Mouse (Mus musculus) stomach, embryonic 14.5 days (tissue): Measurements from ENCODE around the gene Shb. TPM values are rescaled to one million over a fixed set of nuclear protein-coding genes. Genes with fewer than 3 reads are reported as not detected.

Experiments
- ATAC-seq: fragments of 200-750 bp; cut with Nextera tagmentation; 2 replicates; pipeline ENCODE4 v1.8.0; 2017; ENCODE audit warnings: low read depth, moderate TSS enrichment; ENCODE audit not compliant: insufficient number of reproducible peaks, insufficient read depth, low FRiP score
- H3K27ac ChIP-seq: fragments of 300-500 bp; sonication (generic); 2 replicates; pipeline ENCODE4 v1.5.1; 2014; ENCODE audit warnings: mild to moderate bottlenecking, low read length, moderate library complexity, mixed read lengths
- H3K27me3 ChIP-seq: fragments of 300-500 bp; sonication (generic); 2 replicates; pipeline ENCODE4 v1.6.1; 2014; ENCODE audit warnings: low read length, control low read depth, mixed read lengths; ENCODE audit not compliant: control insufficient read depth, insufficient read depth
- H3K36me3 ChIP-seq: fragments of 300-500 bp; sonication (generic); 2 replicates; pipeline ENCODE4 v1.6.1; 2014; ENCODE audit warnings: mild to moderate bottlenecking, control low read depth, low read length, moderate library complexity, mixed read lengths; ENCODE audit not compliant: control insufficient read depth, insufficient read depth
- H3K4me1 ChIP-seq: fragments of 300-500 bp; sonication (generic); 2 replicates; pipeline ENCODE4 v1.6.1; 2014; ENCODE audit warnings: low read length, control low read depth, mixed read lengths; ENCODE audit not compliant: control insufficient read depth, insufficient read depth
- H3K4me2 ChIP-seq: fragments of 300-500 bp; sonication (generic); replicated peaks from 2 replicates; pipeline ENCODE4 v1.6.1; 2014; ENCODE audit warnings: low read depth, low read length, control low read depth
- H3K4me3 ChIP-seq: fragments of 300-500 bp; sonication (generic); 2 replicates; pipeline ENCODE4 v1.5.1; 2014; ENCODE audit warnings: low read depth, low read length, control low read depth
- H3K9ac ChIP-seq: fragments of 300-500 bp; sonication (generic); replicated peaks from 2 replicates; pipeline ENCODE4 v1.6.1; 2014; ENCODE audit warnings: low read depth, mild to moderate bottlenecking, control low read depth, low read length, moderate library complexity, mixed read lengths
- H3K9me3 ChIP-seq: fragments of 300-500 bp; sonication (generic); 2 replicates; pipeline ENCODE4 v1.6.1; 2016; ENCODE audit warnings: low read depth, low read length, control low read depth; ENCODE audit not compliant: control insufficient read depth
- WGBS: fragments of 180-500 bp; shearing (Covaris S2); extraction: QIAGEN DNeasy Blood & Tissue Kit; methylation state at CpG from one replicate; pipeline ENCODE4 v1.1.7; 2014; 5-methylcytosine and 5-hydroxymethylcytosine counted together
- polyA plus RNA-seq: library from polyadenylated mRNA; unstranded; fragments of >200 nt; fragmentation: Nextera tagmentation; extraction: Ambion mirVana; gene quantifications from 2 replicates; pipeline ENCODE4 v1.2.1, GENCODE M21; 2014

Shb gene
- polyA plus RNA-seq, 1 experiment from 2014 or later: 4.4 TPM

DNA sequence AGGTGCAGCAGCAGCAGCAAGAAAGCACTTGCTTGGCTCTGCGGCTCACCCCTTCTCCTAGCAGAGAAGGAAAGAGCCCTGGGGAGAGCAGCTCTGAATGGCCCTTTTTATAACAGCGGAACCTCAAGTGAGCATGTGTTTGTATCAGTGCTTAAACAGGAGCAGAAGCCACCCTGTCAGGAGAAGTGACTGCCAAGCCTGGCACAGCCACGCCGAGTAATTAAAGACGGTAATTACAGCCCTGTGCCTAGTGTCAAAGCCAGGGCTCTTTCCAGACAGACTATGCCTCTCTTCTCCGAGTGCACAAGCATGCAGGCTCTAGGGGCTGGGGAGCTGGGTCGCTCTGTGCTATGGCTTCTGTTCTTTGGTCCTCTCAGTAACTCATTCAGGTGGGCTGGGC, 54.1 kb downstream of the Shb start:
- Histone ChIP-seq H3K4me1 (peaks cover 21% of the 10 kb centered on the region), H3K9me3 (no peaks in the 10 kb centered on the region), H3K27me3 (no peaks in the 10 kb centered on the region), H3K4me3 (no peak overlapping the region), H3K4me2 (no peak overlapping the region), H3K9ac (no peak overlapping the region), H3K36me3 (no peaks in the 10 kb centered on the region), H3K27ac (no peak overlapping the region)
- WGBS: 62% methylated on average over 7 of the region's 7 CpGs
- ATAC-seq: 0 out of 2 replicates have a peak, but pooled peaks have one; percentile 20

GRCm38 (mm10) chr4:45477047-45477446, 55.2 kb downstream of the Shb start:
- Histone ChIP-seq H3K4me3 (no peak overlapping the region), H3K4me1 (peaks cover 31% of the 10 kb centered on the region), H3K9ac (no peak overlapping the region)

DNA sequence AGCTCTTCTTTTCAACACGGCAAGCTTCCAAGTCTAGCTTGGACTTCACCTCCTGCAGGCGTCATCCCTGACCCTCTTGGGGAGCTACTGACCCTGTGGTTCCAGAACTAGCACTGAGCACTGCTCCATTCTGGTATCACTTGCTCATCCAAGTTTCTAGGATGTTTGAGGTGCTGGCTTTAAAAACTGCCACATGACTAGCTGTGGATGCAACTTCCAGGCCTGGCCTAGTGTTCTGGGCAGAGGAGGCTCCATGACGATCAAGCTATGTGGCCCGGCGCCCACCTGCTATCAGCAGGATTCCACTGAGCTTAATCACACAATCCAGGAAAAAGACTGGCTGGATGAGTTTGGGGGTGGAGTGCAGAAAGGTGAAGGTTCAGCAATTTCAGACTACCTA, 57.4 kb downstream of the Shb start:
- peaks cover 40% of the 10 kb centered on the region for H3K4me1 ChIP-seq
- no peak for ATAC-seq
- no peak overlapping the region for H3K4me2 ChIP-seq
- 76% methylated on average over 5 of the region's 5 CpGs for WGBS
- no peaks in the 10 kb centered on the region for H3K36me3 ChIP-seq
- H3K27me3 ChIP-seq: no peaks in the 10 kb centered on the region
- no peak overlapping the region for H3K4me3 ChIP-seq
- H3K9ac ChIP-seq: no peak overlapping the region
- H3K9me3 ChIP-seq: no peaks in the 10 kb centered on the region
- no peak overlapping the region for H3K27ac ChIP-seq

More at GRCm38 (mm10) chr4:45477047-45477446, 55.2 kb downstream of the Shb start:
- no peaks in the 10 kb centered on the region for H3K36me3 ChIP-seq
- H3K27me3 ChIP-seq: no peaks in the 10 kb centered on the region
- no peak overlapping the region for H3K4me2 ChIP-seq
- no peaks in the 10 kb centered on the region for H3K9me3 ChIP-seq
- 80% methylated on average over 3 of the region's 3 CpGs for WGBS
- no peak for ATAC-seq
- no peak overlapping the region for H3K27ac ChIP-seq

GRCm38 (mm10) chr4:45474131-45474530, 58.1 kb downstream of the Shb start:
- WGBS: 93% methylated on average over 4 of the region's 4 CpGs
- no peaks in the 10 kb centered on the region for H3K9me3 ChIP-seq
- H3K36me3 ChIP-seq: no peaks in the 10 kb centered on the region
- H3K4me2 ChIP-seq: no peak overlapping the region
- H3K9ac ChIP-seq: no peak overlapping the region
- no peak for ATAC-seq
- H3K27me3 ChIP-seq: no peaks in the 10 kb centered on the region
- peaks cover 41% of the 10 kb centered on the region for H3K4me1 ChIP-seq
- no peak overlapping the region for H3K27ac ChIP-seq
- H3K4me3 ChIP-seq: no peak overlapping the region

- Histone ChIP-seq H3K27me3 (no peaks in the 10 kb centered on the region), H3K4me2 (no peak overlapping the region), H3K4me3 (no peak overlapping the region), H3K4me1 (peaks cover 50% of the 10 kb centered on the region), H3K27ac (peak overlapping the region; percentile 76; the same call in 1 of the 2 replicates), H3K9ac (no peak overlapping the region), H3K36me3 (no peaks in the 10 kb centered on the region), H3K9me3 (no peaks in the 10 kb centered on the region)
- WGBS: 19% methylated on average over 11 of the region's 11 CpGs
- peak; percentile 15; the same call in 1 of the 2 replicates for ATAC-seq
Measured at GRCm38 (mm10) chr4:45473129-45473528, 59.1 kb downstream of the Shb start.

- Histone ChIP-seq H3K4me2 (no peak overlapping the region), H3K9me3 (no peaks in the 10 kb centered on the region), H3K9ac (no peak overlapping the region), H3K4me1 (peaks cover 54% of the 10 kb centered on the region), H3K27me3 (no peaks in the 10 kb centered on the region), H3K36me3 (no peaks in the 10 kb centered on the region), H3K27ac (peak overlapping the region; percentile 76), H3K4me3 (no peak overlapping the region)
- WGBS: 48% methylated on average over 6 of the region's 6 CpGs
- no peak; the same call in 1 of the 2 replicates for ATAC-seq
Measured at GRCm38 (mm10) chr4:45472706-45473105, 59.6 kb downstream of the Shb start.

DNA sequence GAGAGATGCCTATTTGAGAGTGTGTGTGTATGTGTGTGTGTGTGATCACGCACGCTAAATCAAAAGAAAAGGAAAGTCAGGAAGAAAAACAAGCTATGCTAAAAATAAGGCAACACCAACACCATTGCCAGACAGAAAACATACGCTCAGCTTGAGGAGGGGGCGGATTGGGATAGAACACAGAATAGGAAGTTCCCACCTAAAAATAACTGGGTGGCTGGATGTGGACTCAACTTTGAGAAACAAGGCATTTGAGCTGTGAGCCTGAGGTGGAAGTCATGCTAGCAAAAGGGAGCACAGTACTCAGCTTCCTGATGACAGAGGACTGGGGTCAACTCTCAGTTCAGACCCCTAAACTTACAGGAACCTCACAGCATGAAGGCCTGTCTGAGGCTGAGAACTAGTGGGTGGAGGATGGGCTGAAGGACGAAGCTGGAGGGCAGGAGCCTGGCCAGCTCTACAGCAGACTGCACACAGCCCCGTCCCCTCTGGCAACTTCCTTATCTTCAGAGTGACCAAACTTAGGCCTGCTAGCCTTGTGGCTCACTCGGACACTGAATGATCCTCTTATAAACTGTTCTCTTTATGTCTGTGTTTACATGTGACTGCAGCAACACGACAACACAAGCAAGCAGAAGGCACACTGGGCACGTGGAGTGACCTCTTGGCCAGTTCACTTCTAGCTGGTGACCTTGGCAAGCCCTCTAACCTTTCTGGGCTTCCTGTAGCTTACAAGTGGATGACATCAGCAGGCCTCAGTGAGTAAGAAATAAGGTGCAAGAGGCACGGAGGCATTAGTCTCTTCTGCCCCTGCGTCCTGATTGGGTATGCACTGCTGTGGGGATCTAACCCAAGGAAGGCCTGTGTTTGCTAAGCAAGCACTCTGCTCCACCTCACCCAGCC, 60.4 kb downstream of the Shb start:
- WGBS: 46% methylated on average over 11 of the region's 11 CpGs
- Histone ChIP-seq H3K27ac (peak overlapping the region; percentile 76), H3K4me1 (peaks cover 62% of the 10 kb centered on the region)

GRCm38 (mm10) chr4:45469057-45469456, 63.2 kb downstream of the Shb start:
- Histone ChIP-seq H3K9ac (no peak overlapping the region), H3K27ac (peak overlapping the region; percentile 63; the same call in 1 of the 2 replicates), H3K4me1 (peaks cover 60% of the 10 kb centered on the region), H3K9me3 (no peaks in the 10 kb centered on the region), H3K36me3 (no peaks in the 10 kb centered on the region), H3K27me3 (no peaks in the 10 kb centered on the region), H3K4me2 (no peak overlapping the region), H3K4me3 (no peak overlapping the region)
- ATAC-seq: no peak
- 20% methylated on average over 6 of the region's 6 CpGs for WGBS

More for the DNA sequence above, 60.4 kb downstream of the Shb start:
- Histone ChIP-seq H3K4me2 (no peak overlapping the region), H3K9ac (no peak overlapping the region; the same call in 1 of the 2 replicates), H3K4me3 (no peak overlapping the region), H3K36me3 (no peaks in the 10 kb centered on the region), H3K27me3 (no peaks in the 10 kb centered on the region), H3K9me3 (no peaks in the 10 kb centered on the region)
- peak; percentile 33 for ATAC-seq
